Mouse (Mus musculus) intestine, embryonic 14.5 days (tissue): Measurements from ENCODE around the gene Arhgap29. TPM values are rescaled to one million over a fixed set of nuclear protein-coding genes. Genes with fewer than 3 reads are reported as not detected.
A peak's percentile ranks its signal among the peaks of the same experiment; 100 is the strongest.

Experiments
- ATAC-seq: fragments of 200-750 bp; cut with Nextera tagmentation; replicated peaks from 2 replicates; pipeline ENCODE4 v1.8.0; 2017; ENCODE audit warnings: low read depth, moderate number of reproducible peaks, moderate TSS enrichment, moderate library complexity; ENCODE audit not compliant: low FRiP score, low TSS enrichment
- DNase-seq: peaks from one replicate; pipeline ENCODE4 v3.0.0-alpha.2; 2018; ENCODE audit warnings: low spot score
- H3K27ac ChIP-seq: fragments of 300-500 bp; sonication (generic); 2 replicates; pipeline ENCODE4 v1.5.1; 2014; ENCODE audit warnings: low read depth, mild to moderate bottlenecking, control low read depth
- H3K27me3 ChIP-seq: fragments of 300-500 bp; sonication (generic); replicated peaks from 2 replicates; pipeline ENCODE4 v1.6.1; 2014; ENCODE audit warnings: low read length, control low read depth; ENCODE audit not compliant: control insufficient read depth, insufficient read depth
- H3K36me3 ChIP-seq: fragments of 300-500 bp; sonication (generic); 2 replicates; pipeline ENCODE4 v1.6.1; 2014; ENCODE audit warnings: low read length, control low read depth; ENCODE audit not compliant: control insufficient read depth, insufficient read depth
- H3K4me1 ChIP-seq: fragments of 300-500 bp; sonication (generic); replicated peaks from 2 replicates; pipeline ENCODE4 v1.6.1; 2014; ENCODE audit warnings: low read length, control low read depth, mixed read lengths; ENCODE audit not compliant: control insufficient read depth, insufficient read depth
- H3K4me2 ChIP-seq: fragments of 300-500 bp; sonication (generic); 2 replicates; pipeline ENCODE4 v1.6.1; 2014; ENCODE audit warnings: low read length
- H3K4me3 ChIP-seq: fragments of 300-500 bp; sonication (generic); 2 replicates; pipeline ENCODE4 v1.5.1; 2014; ENCODE audit warnings: low read depth, low read length, control low read depth, mixed read lengths
- H3K9ac ChIP-seq: fragments of 300-500 bp; sonication (generic); 2 replicates; pipeline ENCODE4 v1.6.1; 2014; ENCODE audit warnings: mild to moderate bottlenecking, low read length
- H3K9me3 ChIP-seq: fragments of 300-500 bp; sonication (generic); 2 replicates; pipeline ENCODE4 v1.6.1; 2016; ENCODE audit warnings: low read length, control low read depth; ENCODE audit not compliant: control insufficient read depth
- WGBS: fragments of 180-500 bp; shearing (Covaris S2); extraction: QIAGEN DNeasy Blood & Tissue Kit; methylation state at CpG from one replicate; pipeline ENCODE4 v1.1.7; 2014; 5-methylcytosine and 5-hydroxymethylcytosine counted together
- polyA plus RNA-seq: library from polyadenylated mRNA; unstranded; fragments of >200 nt; fragmentation: Nextera tagmentation; extraction: Ambion mirVana; gene quantifications from 2 replicates; pipeline ENCODE4 v1.2.1, GENCODE M21; 2014

The Arhgap29 gene
- polyA plus RNA-seq, 1 experiment from 2014 or later, result 57.8 TPM

GRCm38 (mm10) chr3:121953049-121953432 lies 700 bp downstream of the Arhgap29 start:
- Histone ChIP-seq H3K9me3 (no peaks in the 10 kb centered on the region), H3K27ac (no peak overlapping the region), H3K4me3 (peak overlapping the region; percentile 60), H3K4me1 (0 out of 2 replicates have a peak, but pooled peaks cover 6% of the 10 kb centered on the region), H3K36me3 (no peaks in the 10 kb centered on the region), H3K27me3 (no peaks in the 10 kb centered on the region), H3K9ac (peak overlapping the region; percentile 66), H3K4me2 (peak overlapping the region; percentile 79)
- ATAC-seq, result peak; percentile 88
- DNase-seq, result peak; percentile 88
- WGBS, result under 1% methylated on average over 42 of the region's 44 CpGs

GRCm38 (mm10) chr3:121953433-121954161 lies 1.3 kb downstream of the Arhgap29 start:
- H3K27ac ChIP-seq, result no peak overlapping the region
- no peaks in the 10 kb centered on the region for H3K9me3 ChIP-seq
- peak overlapping the region; percentile 60 for H3K4me3 ChIP-seq
- H3K4me2 ChIP-seq, result peak overlapping the region; percentile 79
- no peaks in the 10 kb centered on the region for H3K36me3 ChIP-seq
- no peaks in the 10 kb centered on the region for H3K27me3 ChIP-seq
- under 1% methylated on average over 51 of the region's 53 CpGs for WGBS
- 0 out of 2 replicates have a peak, but pooled peaks cover 6% of the 10 kb centered on the region for H3K4me1 ChIP-seq
- H3K9ac ChIP-seq, result peak overlapping the region; percentile 66
- no peak; the same call in none of the 2 replicates for ATAC-seq
- DNase-seq, result no peak

GRCm38 (mm10) chr3:121954421-121954820 lies 2.1 kb downstream of the Arhgap29 start:
- peak overlapping the region; percentile 60 for H3K4me3 ChIP-seq
- no peak overlapping the region; the same call in 1 of the 2 replicates for H3K9ac ChIP-seq
- H3K27me3 ChIP-seq, result no peaks in the 10 kb centered on the region
- H3K36me3 ChIP-seq, result no peaks in the 10 kb centered on the region
- 37% methylated on average over 2 of the region's 2 CpGs for WGBS
- DNase-seq (no peak), ATAC-seq (no peak)
- H3K9me3 ChIP-seq, result no peaks in the 10 kb centered on the region
- H3K27ac ChIP-seq, result no peak overlapping the region
- H3K4me1 ChIP-seq, result 0 out of 2 replicates have a peak, but pooled peaks cover 6% of the 10 kb centered on the region
- H3K4me2 ChIP-seq, result peak overlapping the region; percentile 79

- Histone ChIP-seq H3K4me3 (no peak overlapping the region), H3K27ac (no peak overlapping the region), H3K9me3 (no peaks in the 10 kb centered on the region), H3K27me3 (no peaks in the 10 kb centered on the region), H3K4me1 (0 out of 2 replicates have a peak, but pooled peaks cover 6% of the 10 kb centered on the region), H3K36me3 (no peaks in the 10 kb centered on the region), H3K9ac (no peak overlapping the region), H3K4me2 (no peak overlapping the region)
- DNase-seq (no peak), ATAC-seq (no peak)
- 85% methylated on average over 4 of the region's 4 CpGs for WGBS
These were observed 3.2 kb downstream of the Arhgap29 start for GRCm38 (mm10) chr3:121955527-121955926.

GRCm38 (mm10) chr3:121956789-121957188 lies 4.4 kb downstream of the Arhgap29 start:
- DNase-seq (no peak), ATAC-seq (no peak)
- Histone ChIP-seq H3K9me3 (no peaks in the 10 kb centered on the region), H3K36me3 (no peaks in the 10 kb centered on the region), H3K9ac (no peak overlapping the region), H3K27ac (no peak overlapping the region), H3K4me2 (no peak overlapping the region), H3K27me3 (no peaks in the 10 kb centered on the region), H3K4me3 (no peak overlapping the region), H3K4me1 (0 out of 2 replicates have a peak, but pooled peaks cover 6% of the 10 kb centered on the region)
- 90% methylated on average over 7 of the region's 7 CpGs for WGBS

GRCm38 (mm10) chr3:121957606-121958344 lies 5.4 kb downstream of the Arhgap29 start:
- no peaks in the 10 kb centered on the region for H3K9me3 ChIP-seq
- H3K4me1 ChIP-seq, result 0 out of 2 replicates have a peak, but pooled peaks cover 6% of the 10 kb centered on the region
- H3K27me3 ChIP-seq, result no peaks in the 10 kb centered on the region
- 83% methylated on average over 2 of the region's 2 CpGs for WGBS
- H3K36me3 ChIP-seq, result no peaks in the 10 kb centered on the region
- no peak overlapping the region for H3K4me3 ChIP-seq
- DNase-seq (no peak), ATAC-seq (no peak)
- H3K9ac ChIP-seq, result no peak overlapping the region
- H3K27ac ChIP-seq, result no peak overlapping the region
- no peak overlapping the region for H3K4me2 ChIP-seq

- H3K4me2 ChIP-seq, result no peak overlapping the region
- no peaks in the 10 kb centered on the region for H3K27me3 ChIP-seq
- H3K4me1 ChIP-seq, result no peaks in the 10 kb centered on the region; the same call in 1 of the 2 replicates
- no peak for ATAC-seq
- no peak overlapping the region for H3K9ac ChIP-seq
- no peaks in the 10 kb centered on the region for H3K36me3 ChIP-seq
- no peaks in the 10 kb centered on the region for H3K9me3 ChIP-seq
- H3K27ac ChIP-seq, result no peak overlapping the region
- no peak overlapping the region for H3K4me3 ChIP-seq
- DNase-seq, result no peak
These were observed 11.8 kb downstream of the Arhgap29 start for GRCm38 (mm10) chr3:121964173-121964572.

- DNase-seq (peak; percentile 89), ATAC-seq (peak; percentile 100)
- Histone ChIP-seq H3K4me3 (peak overlapping the region; percentile 68), H3K27me3 (no peaks in the 10 kb centered on the region), H3K9me3 (no peaks in the 10 kb centered on the region), H3K4me1 (no peaks in the 10 kb centered on the region; the same call in 1 of the 2 replicates), H3K9ac (peak overlapping the region; percentile 42), H3K36me3 (no peaks in the 10 kb centered on the region), H3K4me2 (peak overlapping the region; percentile 64), H3K27ac (no peak overlapping the region)
- under 1% methylated on average over 33 of the region's 33 CpGs for WGBS
These were observed 15.5 kb downstream of the Arhgap29 start for GRCm38 (mm10) chr3:121967681-121968476.
